Mouse (Mus musculus) C2C12 (cell line): ENCODE measurements around the gene Banf2.

ENCODE experiments used
- CTCF ChIP-seq: IDR thresholded peaks from one replicate; pipeline ENCODE4 v1.5.1; 2011; ENCODE audit not compliant: control insufficient read depth, insufficient read depth, insufficient read length
- MYOG ChIP-seq: IDR thresholded peaks from one replicate; pipeline ENCODE4 v1.6.1; 2011; ENCODE audit not compliant: control insufficient read depth, insufficient read length; ENCODE audit errors: extremely low read depth

DNA sequence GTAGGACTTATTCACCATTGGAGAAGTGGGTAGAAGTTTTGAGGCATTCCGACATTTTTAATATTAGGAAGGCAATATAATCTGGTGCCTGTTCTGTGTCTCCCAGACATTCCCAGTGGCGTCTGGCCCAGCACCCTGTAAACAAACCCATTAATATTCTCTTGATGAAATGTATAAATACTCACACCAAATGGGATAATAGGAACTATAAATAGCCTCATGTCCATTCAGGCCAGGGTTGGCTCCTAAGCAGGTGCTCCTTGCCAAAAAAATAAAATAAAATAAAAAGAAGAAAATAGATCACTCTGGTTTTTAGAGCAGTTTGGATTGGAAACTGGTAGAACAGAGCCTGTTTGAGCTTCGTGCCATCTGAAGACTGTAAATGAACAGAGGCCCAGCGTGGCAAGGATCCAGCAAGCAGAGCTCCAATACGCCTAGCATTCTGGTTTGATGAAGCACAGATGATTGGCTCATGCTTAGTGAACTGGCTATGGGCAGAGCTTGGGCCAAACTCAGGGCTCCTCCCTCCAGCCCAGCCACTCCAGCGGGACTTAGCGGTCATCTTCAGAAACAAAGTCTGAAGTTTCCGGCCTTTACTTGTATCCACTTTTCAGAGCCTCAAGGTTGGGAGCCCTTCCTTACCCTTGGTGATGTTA is 19.7 kb downstream of the Banf2 start:
- TF ChIP-seq CTCF = no peak
- no peak for TF ChIP-seq MYOG
